23 mouse cellular contexts compared by ENCODE assay signal in genomic region chr9:26642302-26642701, GRCm38 (mm10).
DNase-seq lines count a peak whose midpoint lies in the region; ATAC-seq and TF ChIP-seq lines count a peak whose summit lies in the region.
"Had no signal": no experiment of that assay in that cellular context is flagged by ENCODE, and none has a peak within 500 bp of the region (broad histone marks: within the 10 kb centered on the region; RNA-seq: fewer than 3 reads in every experiment).

No protein-coding gene starts in this region.

- no peaks in the 10 kb centered on the region for H3K4me1 ChIP-seq in forebrain, embryonic 13.5 days
- no peaks in the 10 kb centered on the region for H3K4me1 ChIP-seq in forebrain, embryonic 14.5 days (ENCODE audit: control insufficient read depth, insufficient read depth, low read length)
- peaks cover 4% of the 10 kb centered on the region; the same call in 1 of the 2 replicates for H3K4me1 ChIP-seq in forebrain, embryonic 16.5 days (replicated peaks; ENCODE audit: control insufficient read depth, insufficient read depth, low read length)
- H3K4me1 ChIP-seq in forebrain, embryonic 10.5 days, result no peaks in the 10 kb centered on the region
- H3K4me1 ChIP-seq: embryonic facial prominence, embryonic 10.5 days; embryonic facial prominence, embryonic 12.5 days had no signal

- H3K9ac ChIP-seq in forebrain, embryonic 13.5 days, result no peak overlapping the region
- H3K9ac ChIP-seq in forebrain, embryonic 14.5 days (ENCODE audit: low read length), result no peak overlapping the region
- H3K9ac ChIP-seq in forebrain, embryonic 16.5 days (replicated peaks; ENCODE audit: low read depth, low read length), result no peak overlapping the region
- H3K9ac ChIP-seq: embryonic facial prominence, embryonic 12.5 days had no signal

- no peak for DNase-seq in forebrain, embryonic 14.5 days (ENCODE audit: low spot score)
- no peak for DNase-seq in forebrain, embryonic 10.5 days (ENCODE audit: extremely low spot score, low spot score)
- no peak for DNase-seq in frontal cortex, postnatal 14 days (ENCODE audit: low spot score in 2 of 2)
- peak; percentile 42 for DNase-seq in brain, embryonic 14.5 days (ENCODE audit: low read depth)
- DNase-seq: adrenal gland, adult 8-10 months; adrenal gland, postnatal 14 days; adrenal gland, postnatal 36 days; B cell, adult 2 months; cerebellum, adult 11-12 months; cerebellum, adult 2 months; cerebellum, adult 9-10 months; cerebellum, postnatal 10 days; cerebellum, postnatal 25 days had no signal

- TF ChIP-seq POLR2A in brain, embryonic 14.5 days (IDR thresholded peaks at IDR 0.05; ENCODE audit: borderline replicate concordance, extremely low read depth, insufficient read depth, insufficient read length, poor library complexity, severe bottlenecking), result no peak

- no peak overlapping the region for H3K27ac ChIP-seq in forebrain, embryonic 13.5 days
- H3K27ac ChIP-seq in forebrain, embryonic 14.5 days (ENCODE audit: low read depth, low read length), result no peak overlapping the region
- H3K27ac ChIP-seq in forebrain, embryonic 16.5 days (ENCODE audit: low read length), result no peak overlapping the region
- H3K27ac ChIP-seq in forebrain, embryonic 10.5 days, result no peak overlapping the region
- H3K27ac ChIP-seq: embryonic facial prominence, embryonic 10.5 days; embryonic facial prominence, embryonic 12.5 days had no signal

- no peak overlapping the region for H3K4me2 ChIP-seq in forebrain, embryonic 13.5 days
- no peak overlapping the region for H3K4me2 ChIP-seq in forebrain, embryonic 14.5 days (ENCODE audit: low read length)
- H3K4me2 ChIP-seq in forebrain, embryonic 16.5 days (ENCODE audit: low read length), result no peak overlapping the region
- H3K4me2 ChIP-seq: embryonic facial prominence, embryonic 12.5 days had no signal

- ATAC-seq in forebrain, embryonic 13.5 days, result peak; percentile 38; the same call in 1 of the 2 replicates
- ATAC-seq in forebrain, embryonic 14.5 days, result no peak
- ATAC-seq in forebrain, embryonic 16.5 days, result peak; percentile 65
- peak; percentile 52; the same call in 1 of the 2 replicates for ATAC-seq in frontal cortex, adult (ENCODE audit: low TSS enrichment)
- ATAC-seq: activated CD4-positive, CD25-positive, alpha-beta regulatory T cell, adult 4 months; CD4-positive, CD25-positive, alpha-beta regulatory T cell, adult 4 months; Patski had no signal

- WGBS in forebrain, embryonic 13.5 days, result 66% methylated on average over 2 of the region's 2 CpGs
- WGBS in forebrain, embryonic 14.5 days, result 65% methylated on average over 2 of the region's 2 CpGs
- WGBS in forebrain, embryonic 16.5 days, result 54% methylated on average over 2 of the region's 2 CpGs
- 85% methylated on average over 2 of the region's 2 CpGs for WGBS in forebrain, embryonic 10.5 days

- no peaks in the 10 kb centered on the region for H3K36me3 ChIP-seq in forebrain, embryonic 13.5 days (ENCODE audit: poor library complexity, severe bottlenecking)
- no peaks in the 10 kb centered on the region for H3K36me3 ChIP-seq in forebrain, embryonic 14.5 days (ENCODE audit: control insufficient read depth, insufficient read depth, low read length)
- H3K36me3 ChIP-seq in forebrain, embryonic 16.5 days (ENCODE audit: control insufficient read depth, insufficient read depth), result no peaks in the 10 kb centered on the region
- H3K36me3 ChIP-seq in forebrain, embryonic 10.5 days (replicated peaks), result no peaks in the 10 kb centered on the region
- H3K36me3 ChIP-seq: embryonic facial prominence, embryonic 10.5 days; embryonic facial prominence, embryonic 12.5 days; G1E had no signal

- no peak overlapping the region for H3K4me3 ChIP-seq in forebrain, embryonic 13.5 days
- H3K4me3 ChIP-seq in forebrain, embryonic 14.5 days (ENCODE audit: low read depth, low read length), result no peak overlapping the region
- H3K4me3 ChIP-seq in forebrain, embryonic 16.5 days (replicated peaks; ENCODE audit: low read length), result no peak overlapping the region
- no peak overlapping the region for H3K4me3 ChIP-seq in forebrain, embryonic 10.5 days
- H3K4me3 ChIP-seq: embryonic facial prominence, embryonic 10.5 days; embryonic facial prominence, embryonic 12.5 days had no signal

- no peak for TF ChIP-seq CTCF in brain, embryonic 14.5 days (IDR thresholded peaks at IDR 0.05; ENCODE audit: borderline replicate concordance, extremely low read depth, insufficient read depth, insufficient read length)

- no peaks in the 10 kb centered on the region for H3K27me3 ChIP-seq in forebrain, embryonic 13.5 days
- no peaks in the 10 kb centered on the region for H3K27me3 ChIP-seq in forebrain, embryonic 14.5 days (replicated peaks; ENCODE audit: control insufficient read depth, insufficient read depth, low read length)
- H3K27me3 ChIP-seq in forebrain, embryonic 16.5 days (replicated peaks; ENCODE audit: control insufficient read depth, insufficient read depth, low read length), result no peaks in the 10 kb centered on the region
- H3K27me3 ChIP-seq in forebrain, embryonic 10.5 days (ENCODE audit: poor library complexity, severe bottlenecking), result no peaks in the 10 kb centered on the region
- H3K27me3 ChIP-seq: CH12.LX; embryonic facial prominence, embryonic 12.5 days; Patski had no signal

- no peaks in the 10 kb centered on the region for H3K9me3 ChIP-seq in forebrain, embryonic 13.5 days (replicated peaks)
- H3K9me3 ChIP-seq in forebrain, embryonic 14.5 days (replicated peaks; ENCODE audit: control insufficient read depth, low read length), result no peaks in the 10 kb centered on the region
- no peaks in the 10 kb centered on the region for H3K9me3 ChIP-seq in forebrain, embryonic 16.5 days (ENCODE audit: control insufficient read depth, low read length)
- H3K9me3 ChIP-seq in forebrain, embryonic 10.5 days, result no peaks in the 10 kb centered on the region
- H3K9me3 ChIP-seq: embryonic facial prominence, embryonic 10.5 days; embryonic facial prominence, embryonic 12.5 days; G1E had no signal
